Comparison of ENCODE assay signal across 8 mouse cellular contexts in the genomic region with DNA sequence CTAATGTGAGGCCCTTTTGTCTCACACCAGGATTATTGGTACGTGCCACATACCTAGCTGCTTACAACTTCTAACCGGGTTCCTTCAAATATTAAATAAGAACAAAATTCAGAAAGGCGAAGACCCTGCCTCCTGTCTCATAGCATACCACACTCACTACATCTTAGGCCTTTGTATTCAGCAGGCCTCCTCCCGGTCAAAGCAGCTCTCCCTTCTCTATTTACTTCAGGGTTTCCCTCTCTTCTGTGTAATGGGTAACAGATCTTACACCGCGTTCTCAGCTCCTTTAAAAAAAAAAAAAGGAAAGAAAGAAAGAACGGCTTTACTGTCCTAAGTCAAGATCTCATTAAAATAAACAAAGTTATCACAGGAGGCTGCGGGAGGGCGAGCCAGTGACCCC. TPM values are rescaled to one million over a fixed set of nuclear protein-coding genes. Genes with fewer than 3 reads are reported as not detected.
DNase-seq lines count a peak whose midpoint lies in the region; ATAC-seq and TF ChIP-seq lines count a peak whose summit lies in the region.

No protein-coding gene starts in this region.

- peak overlapping the region; percentile 100 for H3K4me2 ChIP-seq in lung, postnatal 0 days (replicated peaks; ENCODE audit: low read depth, low read length)
- H3K4me2 ChIP-seq in limb, embryonic 13.5 days (replicated peaks): peak overlapping the region; percentile 90

- no peak for TF ChIP-seq POLR2A in embryonic fibroblast, embryonic 13.5 days (IDR thresholded peaks at IDR 0.05; ENCODE audit: low read depth, low read length)
- TF ChIP-seq POLR2A in small intestine, adult 2 months (IDR thresholded peaks at IDR 0.05; ENCODE audit: low read depth, low read length): no peak

- no peaks in the 10 kb centered on the region for H3K27me3 ChIP-seq in lung, postnatal 0 days (replicated peaks; ENCODE audit: insufficient read depth, low read length)
- H3K27me3 ChIP-seq in limb, embryonic 13.5 days: no peaks in the 10 kb centered on the region
- no peaks in the 10 kb centered on the region for H3K27me3 ChIP-seq in small intestine, adult 2 months (ENCODE audit: control insufficient read depth, insufficient read depth, low read length)

- peak overlapping the region; percentile 95 for H3K27ac ChIP-seq in lung, postnatal 0 days (ENCODE audit: low read length)
- peak overlapping the region; percentile 94 for H3K27ac ChIP-seq in embryonic fibroblast, embryonic 13.5 days (ENCODE audit: insufficient read depth, low read length)
- H3K27ac ChIP-seq in limb, embryonic 13.5 days: peak overlapping the region; percentile 93
- H3K27ac ChIP-seq in small intestine, adult 2 months (ENCODE audit: insufficient read depth, low read depth, low read length): no peak overlapping the region

- H3K4me3 ChIP-seq in lung, postnatal 0 days (ENCODE audit: low read depth, low read length): peak overlapping the region; percentile 89
- H3K4me3 ChIP-seq in embryonic fibroblast, embryonic 13.5 days (ENCODE audit: insufficient read depth, low read length): peak overlapping the region; percentile 98
- peak overlapping the region; percentile 91 for H3K4me3 ChIP-seq in limb, embryonic 13.5 days
- H3K4me3 ChIP-seq in small intestine, adult 2 months (ENCODE audit: low read depth, low read length): peak overlapping the region; percentile 78

- DNase-seq in lung, postnatal 0 days (ENCODE audit: low spot score): no peak
- no peak for DNase-seq in lung, postnatal 4 days
- DNase-seq in adrenal gland, adult 2 months: no peak
- no peak for DNase-seq in thymus, postnatal 10 days (ENCODE audit: low spot score in 2 of 2)

- H3K36me3 ChIP-seq in lung, postnatal 0 days (ENCODE audit: insufficient read depth, low read length): no peaks in the 10 kb centered on the region
- H3K36me3 ChIP-seq in limb, embryonic 13.5 days: peaks cover 36% of the 10 kb centered on the region
- peaks cover 11% of the 10 kb centered on the region for H3K36me3 ChIP-seq in small intestine, adult 2 months (ENCODE audit: control insufficient read depth, insufficient read depth, low read length)

- H3K9ac ChIP-seq in lung, postnatal 0 days (replicated peaks; ENCODE audit: low read depth): peak overlapping the region; percentile 88
- H3K9ac ChIP-seq in limb, embryonic 13.5 days: peak overlapping the region; percentile 89

- H3K9me3 ChIP-seq in lung, postnatal 0 days (ENCODE audit: low read length): no peaks in the 10 kb centered on the region
- H3K9me3 ChIP-seq in limb, embryonic 13.5 days: no peaks in the 10 kb centered on the region

- WGBS in lung, postnatal 0 days: 8% methylated on average over 9 of the region's 9 CpGs
- 17% methylated on average over 9 of the region's 9 CpGs for WGBS in limb, embryonic 13.5 days
- WGBS in small intestine, adult 2 months: 15% methylated on average over 9 of the region's 9 CpGs

- TF ChIP-seq EP300 in lung, postnatal 0 days (IDR thresholded peaks at IDR 0.05): no peak

- no peak for TF ChIP-seq CTCF in lung, postnatal 0 days (IDR thresholded peaks at IDR 0.05)
- TF ChIP-seq CTCF in embryonic fibroblast, embryonic 13.5 days (IDR thresholded peaks at IDR 0.05; ENCODE audit: borderline replicate concordance, insufficient read depth, low read length): no peak
- TF ChIP-seq CTCF in small intestine, adult 2 months (IDR thresholded peaks at IDR 0.05; ENCODE audit: extremely low read depth, insufficient read length, insufficient replicate concordance, low read depth, low read length): no peak

- no peaks in the 10 kb centered on the region for H3K4me1 ChIP-seq in lung, postnatal 0 days (ENCODE audit: insufficient read depth, low read depth, low read length)
- peaks cover 12% of the 10 kb centered on the region; the same call in 1 of the 2 replicates for H3K4me1 ChIP-seq in embryonic fibroblast, embryonic 13.5 days (ENCODE audit: control insufficient read depth, insufficient read depth, low read length)
- H3K4me1 ChIP-seq in limb, embryonic 13.5 days: peaks cover 39% of the 10 kb centered on the region
- H3K4me1 ChIP-seq in small intestine, adult 2 months (ENCODE audit: control insufficient read depth, insufficient read depth, insufficient read length, low read length): peaks cover 3% of the 10 kb centered on the region; the same call in 1 of the 2 replicates

- no peak for ATAC-seq in lung, postnatal 0 days
- no peak for ATAC-seq in limb, embryonic 13.5 days (ENCODE audit: low FRiP score, low read depth)
- no peak for ATAC-seq in activated CD4-positive, CD25-positive, alpha-beta regulatory T cell, adult 4 months

RNA-seq across cellular contexts. Expression of gene Rhno1, which starts 0.8 kb away (rescaled TPM):
- polyA plus RNA-seq in lung, postnatal 0 days (2015; fragmentation: Nextera tagmentation; extraction: Ambion mirVana): 41.8 and 43.8 TPM in 2 replicates
- 39.6 TPM in 2 replicates for polyA plus RNA-seq in embryonic fibroblast, embryonic 13.5 days (2011; ENCODE audit: insufficient read length, low read depth, missing spikeins)
- polyA plus RNA-seq in limb, embryonic 13.5 days (2015; fragmentation: Nextera tagmentation; extraction: Ambion mirVana): 157 and 161 TPM in 2 replicates
- polyA plus RNA-seq in small intestine, adult 2 months (2012; rRNA removed): 7.2 and 11.2 TPM in 2 replicates
- polyA plus RNA-seq in activated CD4-positive, CD25-positive, alpha-beta regulatory T cell, adult 4 months (2017; shearing (Covaris generic)): 10 to 100 TPM; 64.4 to 75.0 TPM
- 10 to 100 TPM; 15.9 to 18.0 TPM for total RNA-seq in adrenal gland, adult 2 months (2021)
- polyA plus RNA-seq in adrenal gland, adult 2 months (2012; rRNA removed): 11.2 TPM in 2 replicates

RNA-seq across cellular contexts. Expression of gene Foxm1, which starts 0.9 kb away (rescaled TPM):
- 1.3 and 2.0 TPM in 2 replicates for polyA plus RNA-seq in lung, postnatal 0 days (2015; fragmentation: Nextera tagmentation; extraction: Ambion mirVana)
- polyA plus RNA-seq in embryonic fibroblast, embryonic 13.5 days (2011; ENCODE audit: insufficient read length, low read depth, missing spikeins): 41.6 and 45.7 TPM in 2 replicates
- polyA plus RNA-seq in limb, embryonic 13.5 days (2015; fragmentation: Nextera tagmentation; extraction: Ambion mirVana): 29.3 and 32.8 TPM in 2 replicates
- polyA plus RNA-seq in small intestine, adult 2 months (2012; rRNA removed): 6.3 and 11.3 TPM in 2 replicates
- polyA plus RNA-seq in activated CD4-positive, CD25-positive, alpha-beta regulatory T cell, adult 4 months (2017; shearing (Covaris generic)): 1 to 10 TPM; 3.8 to 4.0 TPM
- total RNA-seq in adrenal gland, adult 2 months (2021): 1 to 10 TPM; 1.9 to 3.0 TPM
- polyA plus RNA-seq in adrenal gland, adult 2 months (2012; rRNA removed): 4.5 and 4.7 TPM in 2 replicates

RNA-seq across cellular contexts. Expression of gene Tulp3, which starts 6.2 kb away (rescaled TPM):
- 9.5 and 10.9 TPM in 2 replicates for polyA plus RNA-seq in lung, postnatal 0 days (2015; fragmentation: Nextera tagmentation; extraction: Ambion mirVana)
- 56.8 and 67.0 TPM in 2 replicates for polyA plus RNA-seq in embryonic fibroblast, embryonic 13.5 days (2011; ENCODE audit: insufficient read length, low read depth, missing spikeins)
- 24.0 and 26.3 TPM in 2 replicates for polyA plus RNA-seq in limb, embryonic 13.5 days (2015; fragmentation: Nextera tagmentation; extraction: Ambion mirVana)
- polyA plus RNA-seq in small intestine, adult 2 months (2012; rRNA removed): 2.0 and 2.4 TPM in 2 replicates
- polyA plus RNA-seq in activated CD4-positive, CD25-positive, alpha-beta regulatory T cell, adult 4 months (2017; shearing (Covaris generic)): 1 to 10 TPM; 2.0 to 2.5 TPM
- total RNA-seq in adrenal gland, adult 2 months (2021): 10 to 100 TPM; 34.9 to 42.6 TPM
- polyA plus RNA-seq in adrenal gland, adult 2 months (2012; rRNA removed): 20.2 and 25.7 TPM in 2 replicates

RNA-seq across cellular contexts. Expression of gene Tex52, which starts 13.4 kb away (rescaled TPM):
- 0.13 and 0.17 TPM in 2 replicates for polyA plus RNA-seq in lung, postnatal 0 days (2015; fragmentation: Nextera tagmentation; extraction: Ambion mirVana)
- polyA plus RNA-seq in embryonic fibroblast, embryonic 13.5 days (2011; ENCODE audit: insufficient read length, low read depth, missing spikeins): not detected in 2 replicates
- 0.34 and 0.49 TPM in 2 replicates for polyA plus RNA-seq in limb, embryonic 13.5 days (2015; fragmentation: Nextera tagmentation; extraction: Ambion mirVana)
- not detected in 2 replicates for polyA plus RNA-seq in small intestine, adult 2 months (2012; rRNA removed)
- not detected for polyA plus RNA-seq in activated CD4-positive, CD25-positive, alpha-beta regulatory T cell, adult 4 months (2017; shearing (Covaris generic))
- not detected for total RNA-seq in adrenal gland, adult 2 months (2021)
- not detected in 2 replicates for polyA plus RNA-seq in adrenal gland, adult 2 months (2012; rRNA removed)

RNA-seq across cellular contexts. Expression of gene Gm44596, which starts 13.4 kb away (rescaled TPM):
- polyA plus RNA-seq in lung, postnatal 0 days (2015; fragmentation: Nextera tagmentation; extraction: Ambion mirVana): not detected in 2 replicates
- polyA plus RNA-seq in embryonic fibroblast, embryonic 13.5 days (2011; ENCODE audit: insufficient read length, low read depth, missing spikeins): not detected in 2 replicates
- not detected in 2 replicates for polyA plus RNA-seq in limb, embryonic 13.5 days (2015; fragmentation: Nextera tagmentation; extraction: Ambion mirVana)
- not detected in 2 replicates for polyA plus RNA-seq in small intestine, adult 2 months (2012; rRNA removed)
- not detected for polyA plus RNA-seq in activated CD4-positive, CD25-positive, alpha-beta regulatory T cell, adult 4 months (2017; shearing (Covaris generic))
- total RNA-seq in adrenal gland, adult 2 months (2021): not detected
- 0.30 TPM in 1 of 2 replicates, not detected in the other for polyA plus RNA-seq in adrenal gland, adult 2 months (2012; rRNA removed)
